27 mouse cellular contexts compared by ENCODE assay signal in genomic region chr7:71459805-71460204, GRCm38 (mm10).
DNase-seq lines count a peak whose midpoint lies in the region; ATAC-seq lines count a peak whose summit lies in the region.
"Had no signal": no experiment of that assay in that cellular context is flagged by ENCODE, and none has a peak within 500 bp of the region (broad histone marks: within the 10 kb centered on the region; RNA-seq: fewer than 3 reads in every experiment).

No protein-coding gene starts in this region.

- no peaks in the 10 kb centered on the region for H3K36me3 ChIP-seq in kidney, embryonic 16.5 days (ENCODE audit: insufficient read depth, low read length)
- H3K36me3 ChIP-seq in liver, embryonic 13.5 days: no peaks in the 10 kb centered on the region
- H3K36me3 ChIP-seq: embryonic facial prominence, embryonic 12.5 days; embryonic facial prominence, embryonic 15.5 days; G1E; heart, embryonic 10.5 days; heart, embryonic 13.5 days had no signal

- H3K27ac ChIP-seq in kidney, embryonic 16.5 days (ENCODE audit: low read length): peak overlapping the region; percentile 38; the same call in 1 of the 2 replicates
- H3K27ac ChIP-seq in liver, embryonic 13.5 days: no peak overlapping the region
- H3K27ac ChIP-seq: embryonic facial prominence, embryonic 12.5 days; embryonic facial prominence, embryonic 15.5 days; heart, embryonic 10.5 days; heart, embryonic 13.5 days; hindbrain, embryonic 14.5 days; hindbrain, postnatal 0 days had no signal

- H3K4me2 ChIP-seq in kidney, embryonic 16.5 days (replicated peaks; ENCODE audit: low read depth, low read length): no peak overlapping the region
- no peak overlapping the region for H3K4me2 ChIP-seq in liver, embryonic 13.5 days
- H3K4me2 ChIP-seq: embryonic facial prominence, embryonic 12.5 days; embryonic facial prominence, embryonic 15.5 days; heart, embryonic 13.5 days; hindbrain, embryonic 14.5 days had no signal

- ATAC-seq in kidney, embryonic 16.5 days (ENCODE audit: low FRiP score, low TSS enrichment): no peak
- peak; percentile 84 for ATAC-seq in liver, embryonic 13.5 days (ENCODE audit: low read depth)
- peak; percentile 52 for ATAC-seq in megakaryocyte-erythroid progenitor cell, adult 5-6 weeks (replicated peaks; ENCODE audit: low FRiP score, low TSS enrichment, poor library complexity, severe bottlenecking)
- ATAC-seq: forebrain, embryonic 14.5 days; forebrain, postnatal 0 days; hindbrain, postnatal 0 days had no signal

- no peak overlapping the region for H3K4me3 ChIP-seq in kidney, embryonic 16.5 days (ENCODE audit: low read length)
- no peak overlapping the region for H3K4me3 ChIP-seq in liver, embryonic 13.5 days (replicated peaks)
- H3K4me3 ChIP-seq: embryonic facial prominence, embryonic 12.5 days; embryonic facial prominence, embryonic 15.5 days; heart, embryonic 10.5 days; heart, embryonic 13.5 days had no signal

- H3K4me1 ChIP-seq in kidney, embryonic 16.5 days (ENCODE audit: insufficient read depth, low read length): peaks cover 29% of the 10 kb centered on the region
- peaks cover 14% of the 10 kb centered on the region for H3K4me1 ChIP-seq in liver, embryonic 13.5 days (replicated peaks)
- H3K4me1 ChIP-seq: embryonic facial prominence, embryonic 12.5 days; embryonic facial prominence, embryonic 15.5 days had no signal

- DNase-seq in kidney, postnatal 4 days: no peak
- peak; percentile 2 for DNase-seq in c-Kit-positive CD71-positive TER-119-negative erythroid progenitor cells, embryonic 14.5 days (ENCODE audit: low read depth)
- DNase-seq in liver, embryonic 13.5 days: no peak
- DNase-seq in MN1 (ENCODE audit: low spot score): no peak
- DNase-seq in urinary bladder, postnatal 10 days (ENCODE audit: low spot score): no peak
- DNase-seq: adrenal gland, adult 2 months; adrenal gland, postnatal 14 days; B cell, adult 2 months; cerebellum, adult 18-20 months; cerebellum, adult 9-10 months; cerebellum, postnatal 14 days; forebrain, postnatal 0 days; gastrocnemius, postnatal 25 days; heart, adult 18-20 months; heart, postnatal 14 days; heart, postnatal 4 days had no signal

- no peak overlapping the region for H3K9ac ChIP-seq in kidney, embryonic 16.5 days (replicated peaks; ENCODE audit: low read length)
- H3K9ac ChIP-seq in liver, embryonic 13.5 days: no peak overlapping the region
- H3K9ac ChIP-seq: embryonic facial prominence, embryonic 12.5 days; embryonic facial prominence, embryonic 15.5 days; forebrain, postnatal 0 days; heart, embryonic 13.5 days; hindbrain, embryonic 14.5 days had no signal

- no peaks in the 10 kb centered on the region for H3K27me3 ChIP-seq in kidney, embryonic 16.5 days (ENCODE audit: insufficient read depth, low read length)
- H3K27me3 ChIP-seq in liver, embryonic 13.5 days: no peaks in the 10 kb centered on the region
- H3K27me3 ChIP-seq: CH12.LX; embryonic facial prominence, embryonic 12.5 days; embryonic facial prominence, embryonic 15.5 days; heart, embryonic 13.5 days had no signal

- peaks cover 3% of the 10 kb centered on the region for H3K9me3 ChIP-seq in kidney, embryonic 16.5 days (ENCODE audit: low read length)
- H3K9me3 ChIP-seq in liver, embryonic 13.5 days (replicated peaks): no peaks in the 10 kb centered on the region
- H3K9me3 ChIP-seq: embryonic facial prominence, embryonic 12.5 days; embryonic facial prominence, embryonic 15.5 days; heart, embryonic 10.5 days had no signal
